Mouse (Mus musculus): ENCODE measurements around the gene A930033H14Rik.

DNA sequence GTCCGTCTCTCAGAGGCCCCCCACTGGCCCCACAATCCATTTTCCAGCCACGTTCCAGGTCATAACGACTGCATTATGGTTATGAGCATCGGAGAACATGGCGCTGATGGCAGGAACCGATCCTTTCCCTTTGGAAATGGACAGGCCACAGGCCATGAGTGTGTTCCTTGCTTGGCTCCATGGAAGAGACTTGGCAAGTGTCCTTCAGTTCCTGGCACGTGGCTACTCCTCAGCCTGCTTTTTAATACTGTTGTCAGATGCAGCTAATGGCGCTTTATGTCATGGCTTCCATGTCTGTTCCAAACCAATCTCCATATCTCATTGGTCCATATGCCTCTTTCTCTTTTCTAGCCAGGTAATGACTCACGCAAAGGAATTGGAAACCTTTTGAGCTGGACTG, 24.9 kb upstream of the A930033H14Rik start:
- TF ChIP-seq CTCF (IDR thresholded peaks at IDR 0.05; ENCODE audit: insufficient read depth, low read length) (no peak), POLR2A (IDR thresholded peaks at IDR 0.05; ENCODE audit: borderline replicate concordance, extremely low read depth, low read depth, low read length) (no peak)
